Mouse (Mus musculus) bone marrow macrophage, adult 2 months (primary cell): Measurements from ENCODE around the gene Aldh3b3.

Source experiments
- CTCF ChIP-seq: IDR thresholded peaks from 2 replicates; pipeline ENCODE4 v1.5.1; 2012; ENCODE audit warnings: low read depth, mild to moderate bottlenecking, low read length, moderate library complexity
- POLR2A ChIP-seq: IDR thresholded peaks from 2 replicates; pipeline ENCODE4 v1.6.1; 2012; ENCODE audit warnings: mild to moderate bottlenecking, low read depth, low read length, borderline replicate concordance

- no peak for TF ChIP-seq CTCF
- no peak for TF ChIP-seq POLR2A
Measured at GRCm38 (mm10) chr19:3942315-3942714, 16.1 kb upstream of the Aldh3b3 start.
